Mouse (Mus musculus): Measurements from ENCODE around the gene Mapkap1.
"Not testable (repeated sequence)": the region's sequence is repeated elsewhere in the genome, so short reads cannot be mapped to it uniquely, and the experiment has no call there.

The Mapkap1 gene

DNA sequence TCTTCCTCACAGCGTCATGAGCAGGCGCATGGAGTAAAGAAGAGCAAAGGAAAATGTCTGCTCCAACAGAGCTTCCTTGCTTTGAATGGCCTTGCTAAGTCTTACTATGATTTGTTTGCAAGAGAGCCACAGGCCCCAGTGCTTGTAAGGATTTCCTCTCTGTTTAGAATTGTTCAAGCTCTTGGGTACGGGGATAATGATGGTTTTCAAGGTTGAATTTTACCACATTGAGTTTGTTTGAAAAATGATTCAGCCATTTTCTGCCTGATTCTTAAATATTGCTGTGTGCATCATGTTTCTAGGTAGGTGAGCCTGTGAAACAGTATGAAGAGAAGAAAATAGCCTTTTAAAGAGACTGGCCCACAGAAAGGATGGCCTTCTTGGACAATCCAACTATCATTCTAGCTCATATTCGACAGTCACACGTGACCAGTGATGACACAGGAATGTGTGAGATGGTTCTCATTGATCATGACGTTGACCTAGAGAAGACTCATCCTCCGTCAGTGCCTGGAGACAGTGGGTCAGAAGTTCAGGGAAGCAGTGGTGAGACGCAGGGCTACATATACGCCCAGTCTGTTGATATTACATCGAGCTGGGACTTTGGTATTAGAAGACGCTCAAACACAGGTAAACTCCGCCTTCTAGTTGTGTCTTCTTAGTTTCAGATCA is 25.3 kb downstream of the Mapkap1 start:
- no peak for DNase-seq (ENCODE audit: low spot score in 2 of 2)

DNA sequence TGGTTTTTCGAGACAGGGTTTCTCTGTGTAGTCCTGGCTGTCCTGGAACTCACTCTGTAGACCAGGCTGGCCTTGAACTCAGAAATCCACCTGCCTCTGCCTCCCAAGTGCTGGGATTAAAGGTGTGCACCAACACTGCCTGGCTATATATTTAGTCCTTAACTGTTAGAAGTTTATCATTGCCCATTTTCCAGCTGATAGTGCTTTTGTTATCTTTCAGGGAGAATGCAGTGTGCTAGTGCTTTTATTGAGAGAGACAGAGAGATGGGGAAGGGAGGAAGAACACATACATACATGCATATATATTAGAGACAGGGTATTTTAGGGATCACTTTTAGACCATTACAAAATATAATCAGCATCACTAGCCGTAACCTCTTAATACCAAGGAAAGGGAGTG is 26.3 kb downstream of the Mapkap1 start:
- DNase-seq (ENCODE audit: low spot score in 2 of 2), result not testable (repeated sequence)

DNA sequence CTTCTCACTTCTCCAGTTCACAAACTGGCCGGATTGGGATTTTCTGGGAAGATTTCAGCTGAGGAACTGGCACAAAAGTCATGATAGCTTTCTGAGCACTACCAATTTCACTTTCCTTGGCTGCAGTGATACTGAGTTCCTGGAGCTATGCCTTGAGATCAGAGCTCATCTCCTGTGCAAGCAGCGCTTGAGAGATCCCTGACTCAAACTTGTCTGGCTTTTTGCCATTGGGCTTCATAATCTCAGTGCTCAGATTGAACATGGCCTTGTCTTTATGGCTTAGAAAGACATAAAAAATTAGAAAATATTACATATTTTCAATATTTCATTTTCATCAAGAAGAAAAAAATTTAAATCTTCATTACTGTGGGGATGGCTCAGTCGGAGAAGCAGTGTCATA is 29.8 kb downstream of the Mapkap1 start:
- no peak for DNase-seq (ENCODE audit: low spot score in 2 of 2)

DNA sequence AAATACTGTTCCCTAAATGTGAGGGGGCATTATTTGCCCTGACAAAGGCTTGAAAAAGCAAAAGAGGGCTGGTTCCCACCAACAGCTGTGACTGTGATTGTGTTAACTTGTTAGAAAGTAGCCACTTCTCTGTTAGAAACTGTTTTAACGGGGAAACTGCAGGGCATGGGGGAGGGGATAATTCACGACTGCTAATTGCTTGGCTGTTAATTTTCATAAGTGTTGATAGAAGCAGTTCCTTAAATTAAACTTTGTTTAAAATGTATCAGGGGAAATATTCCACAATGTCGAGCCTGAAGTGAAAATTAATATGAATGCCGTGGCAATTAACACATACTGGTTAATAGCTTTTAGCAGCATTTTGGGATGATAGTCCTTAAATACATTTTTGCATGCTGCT is 42.2 kb downstream of the Mapkap1 start:
- no peak for DNase-seq (ENCODE audit: low spot score in 2 of 2)

DNA sequence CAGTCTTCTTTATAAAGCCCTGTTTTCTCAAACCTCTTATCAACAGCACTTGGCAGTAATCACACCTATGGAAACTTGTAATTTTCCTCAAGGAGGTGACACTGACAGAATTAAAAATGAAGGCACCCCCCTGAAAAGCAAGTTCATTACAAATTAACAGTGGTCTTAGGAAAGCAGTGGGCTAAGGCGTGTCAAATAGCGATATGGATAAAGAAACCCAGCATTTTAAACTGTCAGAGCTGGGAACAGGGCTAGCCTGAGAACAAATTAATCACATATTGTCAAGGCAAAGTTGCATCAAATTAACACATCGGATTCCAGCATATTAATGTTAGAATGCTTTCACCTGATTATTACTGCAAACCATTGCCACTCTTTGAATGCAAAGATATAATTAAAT is 55.9 kb downstream of the Mapkap1 start:
- DNase-seq (ENCODE audit: low spot score in 2 of 2), result no peak

DNA sequence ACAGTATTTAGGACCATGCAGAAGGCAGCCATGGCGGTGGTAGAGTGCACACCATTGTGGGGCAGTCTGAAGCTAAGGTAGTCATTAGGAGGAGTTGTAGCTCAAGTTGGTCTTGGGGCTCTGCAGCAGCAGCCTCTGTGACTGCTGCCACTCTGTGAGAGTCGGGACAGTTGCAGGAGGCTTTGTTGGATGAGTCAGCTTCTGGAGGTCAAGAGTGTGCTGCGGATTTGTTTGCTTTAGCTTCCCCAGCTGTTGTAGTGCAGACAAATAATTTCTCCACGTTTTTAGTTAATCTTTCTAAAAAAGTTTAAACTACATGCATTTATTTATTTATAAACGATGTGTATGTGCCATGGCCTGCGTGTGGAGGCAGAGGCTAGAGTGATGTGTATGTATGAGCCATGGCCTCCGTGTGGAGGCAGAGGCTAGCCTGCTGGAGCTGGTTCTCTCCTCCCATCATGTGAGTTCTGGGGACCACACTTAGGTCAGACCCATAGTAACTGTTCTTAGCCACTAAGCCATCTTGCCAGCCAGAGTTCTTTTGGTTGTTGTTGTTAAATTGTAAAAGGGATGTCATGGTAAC is 62.1 kb downstream of the Mapkap1 start:
- DNase-seq (ENCODE audit: low spot score in 2 of 2), result no peak

DNA sequence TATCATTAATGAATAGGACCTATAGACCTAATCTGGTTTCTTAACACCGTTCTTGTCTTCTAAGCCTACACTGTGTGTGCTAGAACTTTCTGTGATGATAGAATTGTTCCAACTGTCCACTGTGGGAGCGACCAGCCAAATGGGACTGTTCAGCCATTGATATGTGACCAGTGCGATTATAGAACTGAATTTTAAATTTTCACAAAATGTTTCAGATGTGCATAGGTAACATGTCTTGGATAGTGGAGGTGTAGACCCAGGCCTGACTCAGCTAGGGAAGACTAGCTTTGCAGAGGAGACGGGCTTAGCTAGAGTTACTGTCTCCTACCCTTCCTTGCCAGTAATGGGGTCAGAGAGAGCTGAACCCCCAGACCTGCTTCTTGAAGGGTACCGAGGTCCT is 62.8 kb downstream of the Mapkap1 start:
- DNase-seq (ENCODE audit: low spot score in 2 of 2), result no peak

DNA sequence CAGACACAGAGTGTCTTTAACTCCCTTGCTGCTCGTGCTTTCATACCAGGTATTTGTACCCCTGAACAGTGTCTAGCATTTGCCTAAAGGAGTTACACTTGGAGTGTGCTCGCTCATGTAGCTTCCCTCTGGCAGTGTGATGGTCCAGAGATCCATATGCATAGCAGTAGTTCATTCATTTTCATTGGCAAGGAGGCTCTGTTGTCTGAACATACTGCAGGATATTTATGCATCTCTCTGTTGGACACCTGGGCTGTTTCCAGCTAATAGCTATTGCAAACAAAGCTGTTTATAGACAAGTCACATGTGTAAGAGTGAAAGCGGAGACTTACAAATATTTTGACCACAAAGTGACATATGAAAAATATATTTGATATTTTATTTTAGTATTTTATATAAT is 67.2 kb downstream of the Mapkap1 start:
- no peak for DNase-seq (ENCODE audit: low spot score in 2 of 2)

DNA sequence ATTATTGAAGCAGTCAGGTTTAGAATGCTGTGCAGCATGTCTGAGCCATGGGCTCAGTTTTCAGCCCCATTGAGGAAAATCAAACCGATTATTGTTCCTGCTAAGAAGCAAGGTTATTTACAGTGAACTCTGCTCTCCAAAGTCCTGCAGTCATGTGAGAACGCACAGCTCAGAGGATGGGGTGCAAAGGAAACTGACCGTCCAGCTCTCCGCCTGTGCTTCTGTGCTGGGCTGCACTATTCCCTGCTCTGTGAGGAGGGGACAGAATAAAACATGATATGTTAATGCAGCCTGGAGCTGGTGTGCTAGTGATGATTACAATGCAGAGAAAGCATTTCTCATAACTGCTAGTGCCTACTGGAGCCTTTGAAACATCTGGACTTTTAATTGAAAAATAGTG is 74.8 kb downstream of the Mapkap1 start:
- DNase-seq (ENCODE audit: low spot score in 2 of 2), result no peak

DNA sequence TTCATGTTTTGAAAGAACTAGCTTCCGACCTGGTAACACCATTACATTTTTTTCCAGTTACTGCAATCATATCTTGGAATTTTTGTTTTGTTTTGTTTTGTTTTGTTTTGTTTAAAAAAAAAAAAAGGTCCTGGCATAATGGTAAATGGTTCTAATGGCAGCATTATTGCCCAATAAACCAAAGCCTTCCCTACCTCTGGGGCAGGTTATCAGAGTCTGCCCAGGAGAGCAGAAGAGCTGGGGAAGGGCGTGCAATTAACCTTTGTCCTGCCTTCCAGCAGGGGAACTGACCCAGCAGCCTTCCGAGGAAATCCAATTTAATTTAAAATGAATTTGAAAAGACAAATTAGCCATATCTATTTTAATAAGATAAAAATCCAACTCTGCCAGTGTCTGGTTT is 75.5 kb downstream of the Mapkap1 start:
- no peak for DNase-seq (ENCODE audit: low spot score in 2 of 2)

DNA sequence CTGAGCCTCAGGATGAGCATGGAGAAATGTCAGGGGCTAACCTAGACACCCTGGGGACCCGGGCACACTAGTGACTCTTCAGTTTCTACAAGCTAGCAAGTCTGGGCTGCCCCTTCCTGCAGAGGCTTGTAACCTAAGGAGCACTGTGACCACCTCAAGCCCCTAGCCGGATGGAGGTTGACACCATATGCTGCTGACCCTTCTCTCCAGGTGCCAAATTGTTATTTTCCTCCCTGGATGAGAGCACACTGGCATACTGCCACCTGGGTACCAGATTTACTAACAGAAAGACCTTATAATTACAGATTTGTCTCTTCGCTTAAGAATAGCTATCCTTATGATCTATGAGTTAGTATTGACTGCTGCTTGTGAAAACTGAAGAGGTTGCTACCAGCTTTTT is 76.0 kb downstream of the Mapkap1 start:
- no peak for DNase-seq (ENCODE audit: low spot score in 2 of 2)

DNA sequence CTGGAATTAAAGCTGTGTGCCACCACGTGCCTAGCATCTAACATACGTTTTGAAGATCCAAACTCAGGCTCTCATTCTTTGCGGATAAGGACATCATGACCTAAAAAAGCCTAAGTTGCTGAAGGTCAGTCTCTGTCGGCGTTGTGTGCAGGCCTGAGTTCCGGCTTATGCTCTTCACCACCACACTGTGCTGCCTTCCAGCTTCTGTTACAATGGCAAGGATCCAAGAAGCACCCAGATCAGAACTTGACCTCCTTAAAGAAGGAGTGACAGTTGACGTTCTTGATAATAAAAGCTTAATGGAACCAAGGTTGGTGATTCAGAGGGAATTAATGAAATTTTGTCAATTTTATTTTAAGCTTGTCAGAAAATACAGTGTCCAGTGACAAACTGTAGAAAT is 80.7 kb downstream of the Mapkap1 start:
- no peak for DNase-seq (ENCODE audit: low spot score in 2 of 2)

DNA sequence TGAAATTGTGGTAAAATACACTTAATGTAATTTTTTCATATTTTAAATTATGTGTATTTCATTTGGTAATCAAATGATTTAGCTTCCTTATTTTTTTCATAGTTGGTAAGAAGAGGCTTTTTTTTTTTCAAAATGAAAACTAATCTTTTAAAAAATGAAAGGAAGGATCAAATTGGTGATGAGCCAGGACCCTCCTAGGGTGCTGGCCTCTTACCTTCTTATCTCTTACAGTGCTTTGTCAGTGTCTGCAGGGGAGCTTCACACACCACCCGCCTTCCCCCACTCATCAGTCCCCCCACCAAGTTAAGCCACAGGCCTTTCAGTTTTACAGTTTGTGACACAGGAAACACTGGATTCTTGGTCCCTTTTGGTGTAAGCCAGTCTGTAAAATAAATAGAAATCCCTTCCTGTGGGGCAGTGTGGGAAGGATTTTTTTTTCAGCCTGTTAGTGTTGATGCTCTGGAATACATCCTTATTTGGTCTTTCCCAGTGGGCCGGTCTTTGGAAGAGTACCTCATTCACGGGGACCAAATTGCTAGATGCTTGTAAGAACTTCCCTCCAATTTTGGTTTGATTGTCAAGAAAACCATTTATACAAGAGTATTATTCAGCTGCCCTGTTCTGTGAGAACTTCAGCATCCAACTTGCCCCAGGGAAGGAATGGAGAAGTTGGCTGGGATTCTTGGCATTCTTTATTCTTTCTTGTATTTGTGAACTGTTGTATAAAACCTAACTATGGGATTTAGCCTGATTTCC is 97.6 kb downstream of the Mapkap1 start:
- DNase-seq (ENCODE audit: low spot score in 2 of 2), result no peak

DNA sequence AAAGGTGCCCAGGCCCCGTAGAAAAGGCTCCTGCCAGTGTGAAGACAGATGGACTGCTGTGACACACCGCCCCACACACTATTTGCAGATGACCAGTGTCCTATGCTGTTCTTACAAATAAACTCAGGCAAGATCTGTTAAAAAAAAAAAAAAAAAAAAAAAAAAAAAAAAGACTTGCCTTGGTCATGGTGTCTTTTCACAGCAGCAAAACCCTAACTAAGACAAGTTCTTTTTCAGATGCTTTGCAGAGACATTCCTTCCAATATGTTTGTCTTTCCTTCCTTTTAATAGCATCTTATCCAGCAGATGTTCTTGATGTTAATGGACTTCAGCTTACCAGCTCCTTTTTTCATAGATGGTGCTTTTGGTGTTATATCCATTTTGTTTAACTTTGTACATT is 99.6 kb downstream of the Mapkap1 start:
- not testable (repeated sequence) for DNase-seq (ENCODE audit: low spot score in 2 of 2)

DNA sequence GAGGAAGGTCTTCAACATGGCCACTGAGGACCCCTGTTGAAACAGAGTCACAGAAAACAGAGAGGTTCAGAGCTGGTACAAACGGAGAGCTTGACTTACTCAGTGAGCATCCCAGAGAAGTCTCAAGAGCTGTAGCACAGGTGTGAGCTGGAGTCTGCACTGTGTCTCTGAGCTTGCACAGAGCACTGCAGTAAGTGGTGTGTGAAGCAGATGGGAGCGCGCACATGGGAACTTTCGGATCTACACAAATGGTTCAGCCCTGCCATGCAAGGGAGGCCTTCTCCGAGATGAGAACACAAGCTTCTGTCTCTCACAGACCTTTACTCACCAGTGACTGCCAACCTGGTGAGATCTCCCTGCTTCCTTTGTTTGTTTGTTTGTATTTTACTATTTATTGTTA is 103.3 kb downstream of the Mapkap1 start:
- no peak for DNase-seq (ENCODE audit: low spot score in 2 of 2)

DNA sequence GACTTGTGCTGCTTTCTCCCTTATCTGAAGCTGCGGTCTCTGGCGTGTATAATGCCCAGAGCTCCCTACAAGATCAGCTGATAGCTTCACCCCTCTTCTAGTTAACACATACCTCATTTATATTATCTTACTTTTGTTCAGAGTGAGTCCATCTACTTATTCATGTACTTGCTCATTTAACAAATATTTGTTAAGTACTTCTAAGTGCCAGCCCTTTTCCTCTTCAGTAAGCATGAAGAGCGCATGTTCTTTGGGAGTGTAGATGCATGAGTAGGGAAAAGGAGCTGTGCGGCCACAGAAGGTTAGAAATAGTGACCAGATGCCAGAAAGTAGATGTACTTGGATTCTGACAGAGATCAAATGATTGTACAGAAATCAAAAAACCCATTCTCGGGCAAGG is 108.7 kb downstream of the Mapkap1 start:
- DNase-seq (ENCODE audit: low spot score in 2 of 2), result no peak

DNA sequence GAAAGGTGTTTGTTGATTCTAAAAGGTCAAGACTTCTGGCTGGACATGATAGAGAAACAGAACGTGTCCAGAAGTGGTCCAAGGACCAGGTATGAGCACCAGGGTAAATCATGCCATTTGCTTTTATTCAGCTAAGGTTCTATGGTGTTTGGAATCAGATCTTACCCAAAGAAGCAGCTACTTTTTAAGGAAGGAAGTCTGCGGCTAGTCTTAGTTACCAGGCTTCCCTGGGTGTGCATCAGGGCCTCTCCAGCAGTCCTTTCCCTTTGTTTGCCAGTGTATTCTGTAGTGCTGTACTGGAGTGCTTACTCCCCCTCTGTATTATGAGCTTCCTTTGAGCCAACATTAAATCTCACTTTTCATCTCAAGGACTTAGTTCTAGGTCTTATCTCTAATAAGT is 111.5 kb downstream of the Mapkap1 start:
- DNase-seq (ENCODE audit: low spot score in 2 of 2), result no peak

DNA sequence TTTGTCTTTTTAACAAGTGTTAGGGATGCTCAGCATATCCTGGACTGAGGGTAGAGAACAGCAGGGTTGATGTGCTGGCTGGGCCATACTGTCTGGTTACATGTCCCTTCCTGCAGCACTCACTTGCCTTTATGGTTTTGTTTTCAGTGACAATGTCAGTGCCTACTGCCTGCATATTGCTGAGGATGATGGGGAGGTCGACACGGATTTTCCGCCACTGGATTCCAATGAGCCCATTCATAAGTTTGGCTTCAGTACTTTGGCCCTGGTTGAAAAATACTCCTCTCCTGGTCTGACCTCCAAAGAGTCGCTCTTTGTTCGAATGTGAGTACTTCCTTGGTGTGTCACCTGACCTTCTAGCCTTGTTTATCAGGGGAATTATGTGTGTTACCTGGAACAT is 112.0 kb downstream of the Mapkap1 start:
- no peak for DNase-seq (ENCODE audit: low spot score in 2 of 2)

DNA sequence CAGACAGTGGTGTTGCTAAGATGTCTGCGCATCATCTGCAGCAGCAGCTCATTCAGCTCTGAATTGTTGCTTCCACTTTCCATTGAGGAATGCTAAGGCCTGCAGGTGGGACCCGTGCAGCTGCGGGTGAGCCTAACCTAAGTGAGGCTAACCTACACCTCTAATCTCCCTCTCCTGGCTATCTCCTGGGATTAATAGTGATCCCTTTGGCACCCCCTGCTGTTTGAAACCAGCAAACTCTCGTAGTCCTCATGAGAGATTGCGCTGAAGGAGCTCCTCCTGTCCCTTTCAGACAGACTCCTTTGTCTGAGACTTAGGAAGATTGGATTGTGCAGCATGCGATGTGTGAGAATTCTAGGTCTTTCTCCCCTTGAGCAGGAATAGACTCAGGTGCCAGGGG is 113.0 kb downstream of the Mapkap1 start:
- DNase-seq (ENCODE audit: low spot score in 2 of 2), result peak; percentile 70 to 72

DNA sequence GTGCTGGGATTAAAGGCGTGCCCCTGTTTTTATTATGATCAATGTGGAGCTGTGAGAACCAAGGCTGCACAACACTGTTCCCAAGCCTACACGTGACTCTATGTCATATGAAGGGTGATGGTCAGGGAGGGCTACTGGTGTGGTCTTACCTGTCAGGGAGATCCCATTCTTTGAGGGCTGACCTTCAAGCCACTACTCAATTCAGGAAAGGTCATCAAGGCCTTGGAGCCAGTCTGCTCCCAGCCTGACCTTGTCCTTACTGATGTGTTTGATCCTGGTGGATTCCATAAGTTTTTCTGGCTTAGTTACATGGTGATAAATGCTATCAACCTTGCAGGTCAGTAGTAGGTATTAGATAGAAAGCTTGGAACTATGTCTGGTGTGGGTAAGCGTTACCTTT is 114.8 kb downstream of the Mapkap1 start:
- DNase-seq (ENCODE audit: low spot score in 2 of 2), result no peak

DNA sequence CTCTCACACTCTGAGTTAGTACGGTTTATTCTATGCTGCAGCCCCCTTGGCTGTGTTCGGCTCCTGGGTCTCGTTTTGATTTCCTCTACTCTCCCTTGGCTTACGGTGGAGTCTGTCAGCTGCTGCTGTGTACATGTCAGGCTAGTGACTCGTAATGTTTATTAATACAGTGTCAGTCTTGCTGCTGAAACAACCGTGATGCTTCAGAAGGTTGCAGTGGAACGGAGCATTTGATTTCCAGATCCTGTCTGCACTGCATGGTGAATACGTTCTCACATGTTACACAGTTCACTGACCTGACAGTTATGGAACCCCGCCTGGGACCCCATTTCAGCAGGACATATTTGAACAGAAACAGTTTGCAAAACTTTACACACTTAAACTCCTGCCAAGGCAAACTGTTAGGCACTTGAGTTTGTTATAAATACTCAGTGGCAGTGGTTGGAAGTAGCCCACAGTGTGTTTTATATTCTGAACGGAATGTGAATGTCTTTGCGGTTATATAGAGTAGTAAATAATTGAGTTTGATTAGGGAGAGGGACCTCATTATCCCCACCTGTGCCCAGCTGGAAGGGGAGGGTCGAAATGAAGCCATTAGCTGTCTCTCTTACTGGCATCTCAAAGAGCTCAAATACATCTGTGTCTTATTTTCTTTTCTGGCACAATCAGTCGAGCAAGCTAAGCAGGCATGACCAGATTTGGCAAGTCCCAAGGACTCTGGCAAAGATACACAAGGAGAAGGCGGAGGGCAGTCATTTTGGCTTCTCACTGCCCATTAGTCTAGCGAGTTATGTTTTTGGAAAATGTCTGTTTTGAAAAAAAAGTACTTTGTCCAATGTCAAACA is 120.2 kb downstream of the Mapkap1 start:
- no peak for DNase-seq (ENCODE audit: low spot score in 2 of 2)

DNA sequence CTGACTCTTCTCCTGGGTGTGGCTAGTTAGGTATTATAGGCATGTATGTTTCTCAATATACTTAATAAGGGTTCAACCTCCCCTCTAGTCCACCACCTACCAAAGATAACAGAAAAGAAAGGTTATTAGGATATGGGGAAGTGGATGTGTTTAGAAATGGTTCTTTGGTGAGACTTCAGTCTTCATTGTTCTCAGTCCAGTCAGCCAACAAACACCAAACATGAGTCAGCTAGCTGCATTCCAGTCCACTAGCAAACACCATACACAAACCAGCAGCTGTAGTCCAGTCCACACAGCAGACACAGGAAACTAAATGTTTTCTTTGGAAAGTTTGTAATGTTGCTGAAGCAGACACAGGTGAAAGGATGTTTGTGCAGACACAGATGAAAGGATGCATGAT is 121.9 kb downstream of the Mapkap1 start:
- no peak for DNase-seq (ENCODE audit: low spot score in 2 of 2)
